Mouse (Mus musculus): ENCODE results near the gene Cd5l. TPM values are rescaled to one million over a fixed set of nuclear protein-coding genes. Genes with fewer than 3 reads are reported as not detected.

Gene Cd5l
- 1.9 and 2.0 TPM in 2 replicates for polyA plus RNA-seq (2015; fragmentation: Nextera tagmentation; extraction: Ambion mirVana)

DNA sequence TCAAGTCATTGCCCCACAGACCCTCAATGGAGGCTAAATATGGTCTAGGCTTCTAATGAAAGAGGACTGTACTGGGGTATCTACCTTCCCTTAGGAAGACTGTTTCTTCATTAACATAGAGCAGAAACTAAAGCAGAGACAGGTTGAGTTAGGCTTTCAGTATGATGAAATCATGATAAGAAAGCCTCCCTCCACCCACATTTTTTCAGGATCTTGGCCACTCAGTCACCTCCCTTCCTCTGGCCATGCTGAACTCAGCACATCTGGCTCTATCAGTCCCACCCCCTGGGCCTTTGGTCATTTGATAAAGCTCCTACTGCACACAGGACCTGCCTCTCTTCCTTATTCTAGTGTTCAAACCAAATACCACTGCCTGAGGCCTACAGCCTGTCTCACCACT, at the start of gene Cd5l:
TSS of gene Cd5l (plus strand) at position 301 of the 400 bp plus-strand sequence.

DNA sequence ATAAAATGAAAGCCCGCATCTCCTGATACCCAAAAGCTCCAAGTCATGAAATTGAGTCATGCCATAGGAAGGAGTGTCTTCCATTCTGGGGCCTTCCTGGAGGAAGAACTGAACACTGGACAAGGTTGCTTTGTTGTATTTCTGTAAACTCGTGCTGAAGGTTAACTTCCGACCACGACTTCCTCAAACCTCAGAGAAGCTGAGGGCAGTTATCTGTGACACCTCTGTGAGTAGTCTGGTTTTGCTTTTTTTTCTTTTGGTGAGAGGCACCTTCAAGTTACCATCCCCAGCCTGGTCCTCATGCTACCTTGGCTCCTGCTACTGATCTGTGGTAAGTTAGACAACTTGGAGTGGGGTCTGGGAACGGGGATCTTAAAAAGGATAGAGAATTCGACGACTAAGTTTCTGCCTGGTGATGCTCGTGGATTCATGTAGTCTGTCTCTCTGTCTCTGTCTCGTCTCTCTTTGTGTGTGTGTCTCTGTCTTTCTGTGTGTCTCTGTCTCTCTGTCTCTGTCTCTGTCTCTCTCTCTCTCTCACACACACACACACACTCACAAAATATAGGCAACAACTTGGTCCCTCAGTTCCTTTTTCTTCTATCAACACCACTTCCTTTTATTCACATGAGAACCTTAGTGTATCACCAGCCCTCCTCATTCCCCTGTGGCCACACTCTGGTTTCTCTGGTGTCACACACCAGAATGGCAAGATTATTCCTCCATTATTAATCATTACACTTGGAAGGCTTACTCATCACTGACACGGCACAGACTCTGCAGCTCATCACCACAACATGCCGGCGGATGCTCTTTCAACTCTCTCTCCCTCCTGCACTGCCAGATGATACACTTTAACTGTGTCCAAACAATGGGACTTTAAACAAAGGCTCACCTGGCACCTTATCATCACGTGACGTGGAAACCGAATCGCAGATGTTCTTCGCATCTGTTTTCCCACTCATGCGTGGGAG, 18.8 kb downstream of the Cd5l start, which contains the start of gene Fcrl1:
TSS of gene Fcrl1 (plus strand) at position 193 of the 971 bp plus-strand sequence.

Other genes with a start within 250 kb of the Cd5l start
- gene Kirrel, start 183.1 kb upstream of the Cd5l start, polyA plus RNA-seq (2015; fragmentation: Nextera tagmentation; extraction: Ambion mirVana) = 8.5 and 10.3 TPM in 2 replicates
- gene Fcrls, start 94.1 kb upstream of the Cd5l start, polyA plus RNA-seq (2015; fragmentation: Nextera tagmentation; extraction: Ambion mirVana) = 6.2 and 8.7 TPM in 2 replicates
- gene Fcrl1, start 18.5 kb downstream of the Cd5l start, polyA plus RNA-seq (2015; fragmentation: Nextera tagmentation; extraction: Ambion mirVana) = 0.08 and 0.41 TPM in 2 replicates
- not detected in 2 replicates for gene Fcrl5, start 77.9 kb downstream of the Cd5l start, polyA plus RNA-seq (2015; fragmentation: Nextera tagmentation; extraction: Ambion mirVana)
- 5.2 and 7.9 TPM in 2 replicates for gene Etv3, start 167.5 kb downstream of the Cd5l start, polyA plus RNA-seq (2015; fragmentation: Nextera tagmentation; extraction: Ambion mirVana)